Mouse (Mus musculus) lung, adult 2 months (tissue): ENCODE results near the gene S100a13.

Experiments
- CTCF ChIP-seq: fragments of 200-500 bp; IDR thresholded peaks from 2 replicates; pipeline ENCODE4 v1.5.1; 2011; ENCODE audit warnings: mild to moderate bottlenecking, low read length, control low read depth; ENCODE audit not compliant: insufficient read depth
- POLR2A ChIP-seq: fragments of 200-500 bp; IDR thresholded peaks from 2 replicates; pipeline ENCODE4 v1.6.1; 2011; ENCODE audit warnings: low read depth, mild to moderate bottlenecking, control low read depth, low read length, borderline replicate concordance; ENCODE audit errors: extremely low read depth

GRCm38 (mm10) chr3:90466311-90466766 lies 47.9 kb upstream of the S100a13 start:
- TF ChIP-seq CTCF (peak; percentile 79), POLR2A (no peak)
